Mouse (Mus musculus): Measurements from ENCODE around the gene Pgpep1. TPM values are rescaled to one million over a fixed set of nuclear protein-coding genes. Genes with fewer than 3 reads are reported as not detected.

Gene Pgpep1
- polyA plus RNA-seq, 1 experiment from 2014 or later: 76.5 TPM

DNA sequence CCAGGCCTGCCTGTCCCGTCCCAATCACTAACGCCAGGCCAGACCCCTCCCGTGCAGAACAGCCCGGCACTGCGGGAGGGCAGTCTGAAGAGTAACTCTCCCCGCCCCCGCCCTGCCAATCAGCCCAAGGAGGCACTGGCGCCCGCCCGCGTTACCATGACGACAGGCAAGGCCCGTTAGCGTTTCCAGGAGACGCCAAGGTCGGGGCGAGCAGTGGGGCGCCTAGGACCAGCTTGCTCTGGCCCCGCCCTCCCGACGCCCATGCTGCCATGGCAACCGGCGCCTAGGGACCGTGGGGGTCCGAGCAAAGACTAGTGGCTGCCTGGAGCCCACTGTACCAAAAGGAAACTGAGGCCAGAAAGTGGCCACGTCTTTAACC lies 58.9 kb downstream of the Pgpep1 start:
- peak overlapping the region; percentile 2; the same call in 1 of the 2 replicates for H3K4me3 ChIP-seq
- H3K9ac ChIP-seq: peak overlapping the region; percentile 17; the same call in 1 of the 2 replicates
- ATAC-seq (ENCODE audit: low FRiP score, low read depth): peak; percentile 25; the same call in 1 of the 2 replicates
- no peaks in the 10 kb centered on the region for H3K27me3 ChIP-seq
- peak overlapping the region; percentile 78 for H3K27ac ChIP-seq (replicated peaks)
- 0 out of 2 replicates have a peak, but pooled peaks cover 9% of the 10 kb centered on the region for H3K36me3 ChIP-seq
- no peaks in the 10 kb centered on the region for H3K9me3 ChIP-seq
- H3K4me2 ChIP-seq: peak overlapping the region; percentile 52
- 0% methylated on average over 24 of the region's 26 CpGs for WGBS
- H3K4me1 ChIP-seq (replicated peaks): peaks cover 77% of the 10 kb centered on the region

DNA sequence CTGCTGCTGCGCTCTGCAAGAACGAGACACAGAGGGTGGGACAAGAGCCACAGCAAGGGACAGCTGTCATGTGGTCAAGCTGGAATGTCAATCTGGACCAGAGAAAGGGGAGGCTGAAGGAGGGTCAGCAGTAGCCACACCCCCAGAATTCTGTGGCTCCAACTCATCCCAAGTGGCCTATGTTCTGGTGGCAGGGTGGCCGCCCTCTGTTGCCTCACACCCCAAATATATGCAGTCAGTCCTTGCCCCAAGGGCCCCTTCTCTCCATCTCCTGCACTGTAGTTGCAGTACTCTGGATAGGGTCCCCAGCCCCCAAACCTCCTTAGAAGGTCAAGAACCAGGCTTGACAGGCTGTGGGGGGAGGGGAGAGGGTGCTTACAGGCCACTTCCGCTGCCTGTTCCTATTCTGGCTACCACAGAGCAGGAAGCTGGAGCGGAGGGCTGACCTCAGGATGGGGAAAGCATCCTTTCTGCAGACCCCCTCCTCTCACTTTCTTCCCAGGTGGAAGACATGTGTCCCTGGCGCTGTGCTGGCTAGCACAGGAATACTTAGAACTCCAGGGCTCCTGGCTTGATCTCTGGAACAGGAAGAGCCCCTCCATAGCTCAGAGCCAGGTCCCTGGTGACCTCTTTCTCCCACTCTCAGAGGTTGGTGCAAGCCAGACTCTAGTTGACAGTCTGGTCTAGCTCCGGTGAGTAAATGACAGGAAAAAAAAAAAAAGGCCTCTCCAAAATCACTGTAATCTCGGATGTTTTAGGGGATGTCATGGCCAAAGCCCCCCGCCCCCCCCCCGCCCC lies 59.5 kb downstream of the Pgpep1 start:
- Histone ChIP-seq H3K27ac (replicated peaks) (peak overlapping the region; percentile 78), H3K4me1 (replicated peaks) (peaks cover 75% of the 10 kb centered on the region), H3K4me3 (peak overlapping the region; percentile 6; the same call in 1 of the 2 replicates), H3K27me3 (no peaks in the 10 kb centered on the region), H3K9me3 (no peaks in the 10 kb centered on the region), H3K4me2 (peak overlapping the region; percentile 52), H3K9ac (peak overlapping the region; percentile 17; the same call in 1 of the 2 replicates), H3K36me3 (0 out of 2 replicates have a peak, but pooled peaks cover 9% of the 10 kb centered on the region)
- ATAC-seq (ENCODE audit: low FRiP score, low read depth): 0 out of 2 replicates have a peak, but pooled peaks have one; percentile 11
- WGBS: 12% methylated on average over 10 of the region's 10 CpGs

DNA sequence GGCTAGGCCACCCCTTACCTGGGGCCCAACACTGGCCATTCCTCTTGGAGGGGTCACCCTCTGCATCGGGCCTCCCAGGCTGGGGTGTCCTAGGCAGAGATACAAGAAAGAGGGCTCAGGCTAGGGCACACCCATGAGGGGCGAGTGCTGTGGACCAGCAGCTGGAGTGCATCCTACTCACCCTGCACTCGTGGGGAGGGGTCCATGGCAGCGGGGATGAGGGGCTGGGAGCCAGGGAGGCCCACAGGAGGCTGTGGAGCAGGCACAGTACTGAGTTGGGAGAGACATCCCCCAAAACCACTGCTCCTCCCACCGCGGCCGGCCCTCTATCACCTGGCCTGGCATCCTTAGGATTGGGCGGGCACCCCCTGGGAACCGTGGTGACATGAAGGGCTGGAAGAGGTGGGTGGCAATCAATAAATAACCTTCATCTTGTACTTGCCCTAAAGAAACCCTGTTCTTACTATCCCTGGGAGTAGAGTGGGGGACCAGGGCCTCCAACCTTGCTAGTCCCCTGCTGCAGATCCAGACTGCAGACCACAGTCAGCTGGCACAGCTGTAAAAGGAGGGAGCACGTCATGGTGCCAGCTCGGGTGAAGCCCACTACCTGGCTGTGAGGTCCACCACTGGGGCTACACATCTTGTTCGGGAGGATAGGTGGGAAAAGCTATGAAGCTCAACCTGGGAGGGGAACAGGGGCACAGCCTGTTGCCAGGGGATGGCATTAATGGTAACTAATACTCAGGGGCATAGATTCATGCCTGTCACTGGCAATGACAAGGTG lies 60.5 kb downstream of the Pgpep1 start:
- Histone ChIP-seq H3K27ac (replicated peaks) (no peak overlapping the region; the same call in 1 of the 2 replicates), H3K9ac (no peak overlapping the region), H3K36me3 (0 out of 2 replicates have a peak, but pooled peaks cover 9% of the 10 kb centered on the region), H3K4me3 (no peak overlapping the region), H3K27me3 (no peaks in the 10 kb centered on the region), H3K4me2 (no peak overlapping the region), H3K9me3 (no peaks in the 10 kb centered on the region), H3K4me1 (replicated peaks) (peaks cover 79% of the 10 kb centered on the region)
- WGBS: 82% methylated on average over 12 of the region's 12 CpGs
- no peak for ATAC-seq (ENCODE audit: low FRiP score, low read depth)

DNA sequence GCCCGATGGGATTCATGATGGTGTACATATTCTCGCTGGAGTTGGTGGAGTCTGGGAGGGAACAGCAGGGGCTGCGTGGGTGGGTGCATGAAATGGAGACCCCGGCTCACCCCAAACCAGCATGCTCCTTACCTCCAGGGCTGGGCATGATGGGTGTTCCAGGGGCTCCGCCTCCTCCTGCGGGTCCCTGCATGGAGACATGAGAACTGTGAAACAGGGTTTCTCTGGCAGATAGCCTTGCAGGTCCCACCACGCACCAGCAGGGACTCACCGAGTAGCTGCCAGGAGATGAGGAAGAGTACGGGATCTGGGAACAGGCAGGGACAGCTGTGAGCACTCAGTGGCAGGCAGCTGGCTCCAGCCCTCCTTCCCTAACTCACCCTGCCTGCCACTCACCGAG lies 61.5 kb downstream of the Pgpep1 start:
- Histone ChIP-seq H3K27me3 (no peaks in the 10 kb centered on the region), H3K27ac (replicated peaks) (no peak overlapping the region; the same call in 1 of the 2 replicates), H3K9ac (peak overlapping the region; percentile 38; the same call in 1 of the 2 replicates), H3K4me2 (peak overlapping the region; percentile 64), H3K4me3 (peak overlapping the region; percentile 37), H3K36me3 (0 out of 2 replicates have a peak, but pooled peaks cover 9% of the 10 kb centered on the region), H3K9me3 (no peaks in the 10 kb centered on the region), H3K4me1 (replicated peaks) (peaks cover 77% of the 10 kb centered on the region)
- WGBS: 19% methylated on average over 10 of the region's 10 CpGs
- no peak for ATAC-seq (ENCODE audit: low FRiP score, low read depth)

DNA sequence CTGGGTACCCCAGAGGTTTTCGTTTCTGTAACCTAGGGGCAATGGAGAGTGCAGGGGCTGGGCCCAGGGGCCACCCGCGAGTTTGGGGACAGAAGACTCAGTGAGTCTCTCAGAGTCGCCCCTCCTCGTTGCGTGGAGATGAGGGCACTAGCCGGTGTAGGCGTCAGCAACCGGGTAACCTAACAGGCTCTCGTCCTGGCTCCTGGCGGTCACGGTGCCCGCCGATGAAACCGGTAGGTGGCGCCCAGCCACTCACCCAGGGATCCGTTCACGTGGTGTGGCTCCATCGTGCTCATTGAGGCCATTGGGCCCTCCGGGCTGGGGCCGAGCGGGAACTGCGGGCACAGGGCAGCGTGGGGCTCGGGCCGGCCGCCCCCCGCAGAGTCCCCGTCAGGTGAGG lies 61.9 kb downstream of the Pgpep1 start:
- H3K9me3 ChIP-seq: no peaks in the 10 kb centered on the region
- H3K4me1 ChIP-seq (replicated peaks): peaks cover 82% of the 10 kb centered on the region
- 3% methylated on average over 29 of the region's 29 CpGs for WGBS
- ATAC-seq (ENCODE audit: low FRiP score, low read depth): no peak
- peak overlapping the region; percentile 37 for H3K4me3 ChIP-seq
- 0 out of 2 replicates have a peak, but pooled peaks cover 9% of the 10 kb centered on the region for H3K36me3 ChIP-seq
- peak overlapping the region; percentile 64 for H3K4me2 ChIP-seq
- H3K27ac ChIP-seq (replicated peaks): no peak overlapping the region; the same call in 1 of the 2 replicates
- H3K9ac ChIP-seq: peak overlapping the region; percentile 38
- H3K27me3 ChIP-seq: no peaks in the 10 kb centered on the region

DNA sequence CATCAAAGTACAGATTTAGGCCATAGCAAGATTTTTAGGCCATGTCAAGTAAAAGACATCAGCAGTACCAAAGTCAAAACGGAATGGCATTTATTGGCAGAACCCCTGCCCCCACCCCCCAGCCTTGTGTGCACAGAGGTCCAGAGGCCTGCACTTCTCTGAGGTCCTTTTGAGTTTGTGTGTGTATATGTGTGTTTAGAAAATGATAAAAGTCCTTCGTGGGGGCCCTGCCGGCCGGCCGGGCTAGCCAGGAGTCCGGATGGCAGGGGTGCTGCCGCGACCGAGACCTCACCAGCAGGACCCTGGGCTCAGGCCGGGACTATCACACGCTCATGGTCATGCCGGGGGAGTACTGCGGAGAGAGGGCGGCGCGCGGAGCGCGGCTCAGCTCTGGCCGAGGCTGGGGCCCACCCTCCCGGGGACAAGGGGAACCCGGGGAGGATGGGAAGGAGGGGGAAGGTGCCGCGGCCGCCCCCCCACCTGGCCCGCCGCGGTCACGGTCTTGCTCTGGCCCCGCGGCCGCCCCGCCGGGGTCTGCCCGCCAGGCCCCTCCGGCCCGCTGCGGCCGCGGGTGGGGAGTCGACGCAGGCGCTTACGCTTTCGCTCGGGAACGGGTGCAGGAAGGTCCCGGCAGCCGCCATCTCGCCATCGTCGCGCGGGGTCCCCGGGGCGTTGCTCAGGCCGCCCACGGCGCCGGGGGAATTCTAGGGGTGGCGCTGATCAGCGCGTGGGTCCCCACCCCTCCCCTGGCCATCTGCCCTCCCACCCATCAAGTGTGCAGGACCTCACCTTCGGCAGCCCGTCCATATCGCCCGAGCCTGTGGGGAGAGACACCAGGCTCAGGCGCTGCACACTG lies 62.5 kb downstream of the Pgpep1 start:
- peak overlapping the region; percentile 37 for H3K4me3 ChIP-seq
- peak overlapping the region; percentile 64 for H3K4me2 ChIP-seq
- no peaks in the 10 kb centered on the region for H3K27me3 ChIP-seq
- H3K9me3 ChIP-seq: no peaks in the 10 kb centered on the region
- 0 out of 2 replicates have a peak, but pooled peaks cover 7% of the 10 kb centered on the region for H3K36me3 ChIP-seq
- 6% methylated on average over 58 of the region's 68 CpGs for WGBS
- H3K4me1 ChIP-seq (replicated peaks): peaks cover 85% of the 10 kb centered on the region
- no peak overlapping the region for H3K27ac ChIP-seq (replicated peaks)
- peak overlapping the region; percentile 38 for H3K9ac ChIP-seq
- ATAC-seq (ENCODE audit: low FRiP score, low read depth): no peak

DNA sequence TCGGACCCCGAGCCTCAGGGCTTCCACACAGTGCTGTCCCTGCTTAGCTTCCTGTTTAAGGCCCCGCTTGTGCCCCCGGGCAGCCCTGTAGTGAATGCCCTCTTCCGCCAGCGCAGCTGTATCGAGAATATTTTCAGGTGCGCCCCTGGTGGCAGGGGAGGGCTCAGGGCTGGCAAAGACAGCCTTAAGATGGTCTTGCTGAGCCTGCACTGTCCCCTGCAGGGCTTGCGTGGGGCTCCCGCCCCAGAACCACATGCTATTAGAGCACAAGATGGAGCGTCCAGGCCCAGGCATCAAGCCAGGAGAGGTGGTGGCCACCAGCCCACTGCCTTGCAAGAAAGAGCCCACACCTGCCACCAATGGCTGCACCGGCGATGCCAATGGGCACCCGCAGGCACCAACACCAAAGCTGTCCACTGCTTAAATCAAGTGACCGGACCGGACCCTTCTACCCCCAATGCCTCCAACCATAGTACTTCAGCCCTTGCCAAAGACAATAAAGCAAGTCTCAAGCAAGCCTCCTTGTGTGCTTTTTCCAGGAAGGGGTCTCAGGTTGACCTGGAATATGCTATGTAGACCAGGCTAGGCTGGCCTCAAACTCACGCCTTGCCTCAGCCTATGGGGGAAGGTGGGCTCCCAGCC lies 63.3 kb downstream of the Pgpep1 start:
- Histone ChIP-seq H3K27ac (replicated peaks) (no peak overlapping the region), H3K36me3 (0 out of 2 replicates have a peak, but pooled peaks cover 6% of the 10 kb centered on the region), H3K9ac (0 out of 2 replicates have a peak overlapping the region, but pooled peaks have one; percentile 38), H3K9me3 (no peaks in the 10 kb centered on the region), H3K4me2 (peak overlapping the region; percentile 64), H3K4me3 (no peak overlapping the region; the same call in 1 of the 2 replicates), H3K4me1 (replicated peaks) (peaks cover 77% of the 10 kb centered on the region), H3K27me3 (no peaks in the 10 kb centered on the region)
- ATAC-seq (ENCODE audit: low FRiP score, low read depth): no peak
- 73% methylated on average over 17 of the region's 17 CpGs for WGBS

Other genes starting within 250 kb of the Pgpep1 start
- 46.1 and 57.4 TPM in 2 replicates for gene Crtc1, start 220.8 kb downstream of the Pgpep1 start, polyA plus RNA-seq (2015; fragmentation: Nextera tagmentation; extraction: Ambion mirVana)
- 29.5 and 33.6 TPM in 2 replicates for gene Klhl26, start 183.4 kb downstream of the Pgpep1 start, polyA plus RNA-seq (2015; fragmentation: Nextera tagmentation; extraction: Ambion mirVana)
- 133 and 145 TPM in 2 replicates for gene Tmem59l, start 173.0 kb downstream of the Pgpep1 start, polyA plus RNA-seq (2015; fragmentation: Nextera tagmentation; extraction: Ambion mirVana)
- 7.0 and 8.6 TPM in 2 replicates for gene Crlf1, start 167.2 kb downstream of the Pgpep1 start, polyA plus RNA-seq (2015; fragmentation: Nextera tagmentation; extraction: Ambion mirVana)
- 161 and 177 TPM in 2 replicates for gene Rex1bd, start 153.6 kb downstream of the Pgpep1 start, polyA plus RNA-seq (2015; fragmentation: Nextera tagmentation; extraction: Ambion mirVana)
- 652 and 684 TPM in 2 replicates for gene Uba52, start 149.6 kb downstream of the Pgpep1 start, polyA plus RNA-seq (2015; fragmentation: Nextera tagmentation; extraction: Ambion mirVana)
- 393 and 420 TPM in 2 replicates for gene Fkbp8, start 132.7 kb downstream of the Pgpep1 start, polyA plus RNA-seq (2015; fragmentation: Nextera tagmentation; extraction: Ambion mirVana)
- gene Kxd1, start 132.4 kb downstream of the Pgpep1 start, polyA plus RNA-seq (2015; fragmentation: Nextera tagmentation; extraction: Ambion mirVana): 48.5 and 49.0 TPM in 2 replicates
- 15.1 and 20.9 TPM in 2 replicates for gene Ell, start 120.9 kb downstream of the Pgpep1 start, polyA plus RNA-seq (2015; fragmentation: Nextera tagmentation; extraction: Ambion mirVana)
- 146 and 152 TPM in 2 replicates for gene Isyna1, start 66.0 kb downstream of the Pgpep1 start, polyA plus RNA-seq (2015; fragmentation: Nextera tagmentation; extraction: Ambion mirVana)
- gene Ssbp4, start 51.5 kb downstream of the Pgpep1 start, polyA plus RNA-seq (2015; fragmentation: Nextera tagmentation; extraction: Ambion mirVana): 150 and 172 TPM in 2 replicates
- 1.1 and 2.2 TPM in 2 replicates for gene Lrrc25, start 44.2 kb downstream of the Pgpep1 start, polyA plus RNA-seq (2015; fragmentation: Nextera tagmentation; extraction: Ambion mirVana)
- 0.25 and 0.30 TPM in 2 replicates for gene Gdf15, start 27.9 kb downstream of the Pgpep1 start, polyA plus RNA-seq (2015; fragmentation: Nextera tagmentation; extraction: Ambion mirVana)
- gene Lsm4, start 12.9 kb upstream of the Pgpep1 start, polyA plus RNA-seq (2015; fragmentation: Nextera tagmentation; extraction: Ambion mirVana): 192 and 193 TPM in 2 replicates
- gene Jund, start 38.6 kb upstream of the Pgpep1 start, polyA plus RNA-seq (2015; fragmentation: Nextera tagmentation; extraction: Ambion mirVana): 98.4 and 105 TPM in 2 replicates
- gene Iqcn, start 43.1 kb upstream of the Pgpep1 start, polyA plus RNA-seq (2015; fragmentation: Nextera tagmentation; extraction: Ambion mirVana): 0.09 TPM in 2 replicates
- gene Gm3336, start 58.2 kb upstream of the Pgpep1 start, polyA plus RNA-seq (2015; fragmentation: Nextera tagmentation; extraction: Ambion mirVana): not detected in 2 replicates
- gene Pde4c, start 63.3 kb upstream of the Pgpep1 start, polyA plus RNA-seq (2015; fragmentation: Nextera tagmentation; extraction: Ambion mirVana): 0.21 and 0.35 TPM in 2 replicates
- 503 and 561 TPM in 2 replicates for gene Rab3a, start 94.3 kb upstream of the Pgpep1 start, polyA plus RNA-seq (2015; fragmentation: Nextera tagmentation; extraction: Ambion mirVana)
- gene Mpv17l2, start 100.6 kb upstream of the Pgpep1 start, polyA plus RNA-seq (2015; fragmentation: Nextera tagmentation; extraction: Ambion mirVana): 40.4 and 44.9 TPM in 2 replicates
- 104 and 113 TPM in 2 replicates for gene Pik3r2, start 116.3 kb upstream of the Pgpep1 start, polyA plus RNA-seq (2015; fragmentation: Nextera tagmentation; extraction: Ambion mirVana)
- gene Mast3, start 144.7 kb upstream of the Pgpep1 start, polyA plus RNA-seq (2015; fragmentation: Nextera tagmentation; extraction: Ambion mirVana): 21.2 and 25.1 TPM in 2 replicates
- 0.14 TPM in 1 of 2 replicates, not detected in the other for gene Il12rb1, start 148.1 kb upstream of the Pgpep1 start, polyA plus RNA-seq (2015; fragmentation: Nextera tagmentation; extraction: Ambion mirVana)
- 7.8 and 8.0 TPM in 2 replicates for gene Arrdc2, start 179.3 kb upstream of the Pgpep1 start, polyA plus RNA-seq (2015; fragmentation: Nextera tagmentation; extraction: Ambion mirVana)
- 19.2 and 19.8 TPM in 2 replicates for gene Kcnn1, start 202.9 kb upstream of the Pgpep1 start, polyA plus RNA-seq (2015; fragmentation: Nextera tagmentation; extraction: Ambion mirVana)
- 166 and 176 TPM in 2 replicates for gene Ccdc124, start 213.5 kb upstream of the Pgpep1 start, polyA plus RNA-seq (2015; fragmentation: Nextera tagmentation; extraction: Ambion mirVana)
- 1.7 and 1.9 TPM in 2 replicates for gene Slc5a5, start 232.4 kb upstream of the Pgpep1 start, polyA plus RNA-seq (2015; fragmentation: Nextera tagmentation; extraction: Ambion mirVana)
- 2,082 and 2,226 TPM in 2 replicates for gene Rpl18a, start 237.0 kb upstream of the Pgpep1 start, polyA plus RNA-seq (2015; fragmentation: Nextera tagmentation; extraction: Ambion mirVana)
- gene Map1s, start 245.5 kb upstream of the Pgpep1 start, polyA plus RNA-seq (2015; fragmentation: Nextera tagmentation; extraction: Ambion mirVana): 62.0 and 68.5 TPM in 2 replicates